Mouse (Mus musculus): ENCODE results near the gene Gm49721. TPM values are rescaled to one million over a fixed set of nuclear protein-coding genes. Genes with fewer than 3 reads are reported as not detected.
"Not testable (repeated sequence)": the region's sequence is repeated elsewhere in the genome, so short reads cannot be mapped to it uniquely, and the experiment has no call there.

The Gm49721 gene
- polyA plus RNA-seq, 1 experiment from 2014 or later, result 0.75 TPM

DNA sequence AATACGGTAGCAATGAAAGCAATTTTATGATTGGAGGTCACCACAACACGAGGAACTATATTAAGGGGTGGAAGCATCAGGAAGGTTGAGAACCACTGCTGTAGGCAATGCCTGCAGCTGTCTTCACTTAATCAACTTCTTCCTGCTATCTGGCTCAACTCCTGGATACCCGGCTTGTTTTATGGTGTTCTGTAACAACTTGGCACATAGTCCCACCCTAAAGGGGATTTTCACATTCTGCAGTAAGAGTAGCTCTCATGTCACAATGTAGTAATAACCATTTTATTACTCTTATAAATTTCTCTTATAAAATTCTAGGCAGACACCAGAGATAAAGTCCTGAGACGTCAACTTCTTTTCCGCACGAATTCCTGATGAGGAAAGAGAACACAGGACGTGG lies 30.7 kb downstream of the Gm49721 start:
- H3K36me3 ChIP-seq (ENCODE audit: insufficient read depth, low read length); H3K27ac ChIP-seq (ENCODE audit: low read length); H3K4me3 ChIP-seq (ENCODE audit: low read length); ATAC-seq (ENCODE audit: low FRiP score, low TSS enrichment); H3K4me2 ChIP-seq (replicated peaks; ENCODE audit: low read depth, low read length); H3K9ac ChIP-seq (replicated peaks; ENCODE audit: low read length); H3K4me1 ChIP-seq (ENCODE audit: insufficient read depth, low read length); H3K9me3 ChIP-seq (ENCODE audit: low read length); H3K27me3 ChIP-seq (ENCODE audit: insufficient read depth, low read length): not testable (repeated sequence)
- WGBS, result no CpG with 5 or more reads among the region's 7 CpGs

DNA sequence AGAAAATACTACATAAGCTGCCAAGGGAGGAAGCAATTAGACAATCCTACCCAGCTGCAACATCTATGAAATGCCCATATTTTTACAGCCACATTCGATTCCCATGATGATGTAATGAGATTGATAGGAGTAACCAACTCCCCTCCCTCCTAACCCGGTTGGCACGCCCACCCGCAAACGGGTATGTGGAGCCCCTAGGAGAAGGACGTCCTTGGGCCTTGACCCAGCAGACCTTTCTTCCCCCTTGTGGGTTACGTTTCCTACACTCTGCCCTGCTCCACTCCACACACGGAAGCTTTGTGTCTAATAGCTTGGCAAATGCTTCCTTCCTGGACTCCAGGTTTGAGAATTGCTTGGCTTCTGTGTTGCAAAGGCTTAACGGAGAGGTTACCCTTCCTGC lies 31.2 kb downstream of the Gm49721 start:
- 45% methylated on average over 4 of the region's 9 CpGs for WGBS
- not testable (repeated sequence) for ATAC-seq (ENCODE audit: low FRiP score, low TSS enrichment); H3K27ac ChIP-seq (ENCODE audit: low read length); H3K4me2 ChIP-seq (replicated peaks; ENCODE audit: low read depth, low read length); H3K36me3 ChIP-seq (ENCODE audit: insufficient read depth, low read length); H3K9me3 ChIP-seq (ENCODE audit: low read length); H3K9ac ChIP-seq (replicated peaks; ENCODE audit: low read length); H3K4me3 ChIP-seq (ENCODE audit: low read length); H3K27me3 ChIP-seq (ENCODE audit: insufficient read depth, low read length); H3K4me1 ChIP-seq (ENCODE audit: insufficient read depth, low read length)

DNA sequence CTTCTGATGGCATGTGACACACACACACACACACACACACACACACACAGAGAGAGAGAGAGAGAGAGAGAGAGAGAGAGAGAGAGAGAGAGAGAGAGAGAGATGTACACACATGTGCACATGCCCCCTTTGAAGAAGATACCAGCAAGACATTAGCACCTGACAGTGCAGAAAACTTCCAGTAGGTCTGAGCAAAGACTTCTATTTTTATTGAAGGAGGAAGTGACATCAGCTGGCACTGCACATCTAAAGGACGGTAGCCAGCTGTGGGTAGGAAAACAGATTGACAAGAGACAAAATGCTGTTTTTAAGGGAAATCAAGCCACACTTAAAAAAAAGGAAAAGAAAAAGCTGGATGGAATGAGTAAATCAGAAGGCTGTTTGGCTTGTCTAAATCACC lies 35.5 kb downstream of the Gm49721 start:
- not testable (repeated sequence) for H3K36me3 ChIP-seq (ENCODE audit: insufficient read depth, low read length); H3K9me3 ChIP-seq (ENCODE audit: low read length); H3K4me2 ChIP-seq (replicated peaks; ENCODE audit: low read depth, low read length); H3K4me1 ChIP-seq (ENCODE audit: insufficient read depth, low read length); H3K27ac ChIP-seq (ENCODE audit: low read length); H3K27me3 ChIP-seq (ENCODE audit: insufficient read depth, low read length); ATAC-seq (ENCODE audit: low FRiP score, low TSS enrichment); H3K9ac ChIP-seq (replicated peaks; ENCODE audit: low read length); H3K4me3 ChIP-seq (ENCODE audit: low read length)
- WGBS, result no CpG with 5 or more reads among the region's 1 CpGs

DNA sequence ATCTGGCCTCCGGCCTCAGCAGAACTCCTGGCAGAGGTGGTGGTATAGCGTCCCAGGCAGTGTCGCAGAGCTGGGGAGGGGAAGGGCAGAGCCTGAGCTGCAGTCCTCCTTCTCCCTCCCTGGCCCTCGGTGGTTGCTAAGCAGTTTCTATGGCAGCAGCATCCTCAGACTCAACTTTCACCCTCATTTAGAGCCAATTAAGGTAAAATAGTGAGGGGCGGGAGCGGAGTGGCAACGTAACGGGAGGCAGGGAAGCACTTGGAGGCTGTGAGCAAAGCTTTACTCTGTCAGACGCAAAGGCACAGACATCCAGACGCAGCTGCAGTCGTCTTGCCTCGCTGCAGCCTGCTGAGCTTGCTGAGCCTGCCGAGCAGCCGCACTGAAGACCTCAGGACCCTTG lies 46.6 kb downstream of the Gm49721 start, which contains the start of gene Gm1604a:
Gm1604a (plus strand) TSS at position 312 of the 400 bp plus-strand sequence.
- H3K9me3 ChIP-seq (ENCODE audit: low read length); H3K36me3 ChIP-seq (ENCODE audit: insufficient read depth, low read length); H3K4me1 ChIP-seq (ENCODE audit: insufficient read depth, low read length); H3K4me3 ChIP-seq (ENCODE audit: low read length); H3K27me3 ChIP-seq (ENCODE audit: insufficient read depth, low read length); H3K4me2 ChIP-seq (replicated peaks; ENCODE audit: low read depth, low read length); H3K27ac ChIP-seq (ENCODE audit: low read length); H3K9ac ChIP-seq (replicated peaks; ENCODE audit: low read length): not testable (repeated sequence)
- WGBS, result 21% methylated on average over 6 of the region's 14 CpGs
- ATAC-seq (ENCODE audit: low FRiP score, low TSS enrichment), result peak; percentile 46; the same call in 1 of the 2 replicates

DNA sequence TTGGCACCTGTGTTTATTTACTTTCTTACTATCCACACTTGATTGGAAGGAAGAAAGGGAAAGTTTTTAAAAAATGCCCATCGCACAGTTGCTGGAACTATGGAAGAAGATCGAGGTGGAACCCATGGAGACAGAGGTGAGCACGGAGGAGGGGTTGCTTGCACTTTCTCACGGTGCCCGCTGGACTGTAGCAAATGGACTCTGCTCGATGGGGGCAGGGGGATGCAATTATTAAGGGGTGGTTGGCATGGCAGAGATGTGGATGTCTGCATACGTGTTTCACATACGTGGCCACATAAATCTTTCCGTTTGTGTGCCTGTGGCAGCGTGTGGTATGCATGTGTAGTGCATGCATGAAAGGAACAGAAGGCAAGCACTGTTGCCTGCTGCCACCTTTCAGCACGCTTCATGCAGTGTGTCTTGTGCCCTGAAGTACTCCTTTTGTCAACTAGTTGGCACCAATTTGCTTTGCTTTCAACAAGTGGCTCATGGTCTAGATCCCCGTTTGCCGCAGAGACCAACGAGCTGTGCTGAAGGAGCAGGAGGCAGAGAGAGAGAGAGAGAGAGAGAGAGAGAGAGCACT lies 47.2 kb downstream of the Gm49721 start:
- H3K4me3 ChIP-seq (ENCODE audit: low read length), result not testable (repeated sequence)
- ATAC-seq (ENCODE audit: low FRiP score, low TSS enrichment), result peak; percentile 70; the same call in 1 of the 2 replicates
- 40% methylated on average over 3 of the region's 14 CpGs for WGBS

DNA sequence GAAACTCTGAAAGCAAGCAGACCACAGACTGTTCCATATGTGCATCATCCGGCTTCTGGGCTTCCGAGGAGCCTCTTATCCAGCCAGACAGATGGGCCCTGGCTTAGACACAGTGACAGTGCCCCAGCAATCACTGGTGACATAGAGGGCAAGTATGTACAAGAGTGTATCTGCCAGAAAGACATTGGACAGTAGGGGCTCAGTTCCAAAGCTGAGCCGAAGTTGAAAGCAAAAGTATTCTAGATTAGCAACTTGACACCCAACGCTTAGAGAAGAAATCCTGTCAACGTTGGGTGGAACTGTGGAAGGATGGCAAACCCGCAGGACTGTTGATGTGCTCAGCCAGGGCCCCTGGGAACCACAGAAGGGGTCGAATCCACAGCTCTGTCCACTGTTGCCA lies 51.5 kb downstream of the Gm49721 start:
- H3K4me1 ChIP-seq (ENCODE audit: insufficient read depth, low read length); H3K27ac ChIP-seq (ENCODE audit: low read length); ATAC-seq (ENCODE audit: low FRiP score, low TSS enrichment); H3K4me3 ChIP-seq (ENCODE audit: low read length); H3K36me3 ChIP-seq (ENCODE audit: insufficient read depth, low read length); H3K9me3 ChIP-seq (ENCODE audit: low read length); H3K4me2 ChIP-seq (replicated peaks; ENCODE audit: low read depth, low read length); H3K9ac ChIP-seq (replicated peaks; ENCODE audit: low read length); H3K27me3 ChIP-seq (ENCODE audit: insufficient read depth, low read length): not testable (repeated sequence)
- 56% methylated on average over 5 of the region's 7 CpGs for WGBS

More for the DNA sequence above, 47.2 kb downstream of the Gm49721 start:
- H3K9ac ChIP-seq (replicated peaks; ENCODE audit: low read length); H3K4me1 ChIP-seq (ENCODE audit: insufficient read depth, low read length); H3K27me3 ChIP-seq (ENCODE audit: insufficient read depth, low read length); H3K27ac ChIP-seq (ENCODE audit: low read length); H3K4me2 ChIP-seq (replicated peaks; ENCODE audit: low read depth, low read length); H3K9me3 ChIP-seq (ENCODE audit: low read length); H3K36me3 ChIP-seq (ENCODE audit: insufficient read depth, low read length): not testable (repeated sequence)

DNA sequence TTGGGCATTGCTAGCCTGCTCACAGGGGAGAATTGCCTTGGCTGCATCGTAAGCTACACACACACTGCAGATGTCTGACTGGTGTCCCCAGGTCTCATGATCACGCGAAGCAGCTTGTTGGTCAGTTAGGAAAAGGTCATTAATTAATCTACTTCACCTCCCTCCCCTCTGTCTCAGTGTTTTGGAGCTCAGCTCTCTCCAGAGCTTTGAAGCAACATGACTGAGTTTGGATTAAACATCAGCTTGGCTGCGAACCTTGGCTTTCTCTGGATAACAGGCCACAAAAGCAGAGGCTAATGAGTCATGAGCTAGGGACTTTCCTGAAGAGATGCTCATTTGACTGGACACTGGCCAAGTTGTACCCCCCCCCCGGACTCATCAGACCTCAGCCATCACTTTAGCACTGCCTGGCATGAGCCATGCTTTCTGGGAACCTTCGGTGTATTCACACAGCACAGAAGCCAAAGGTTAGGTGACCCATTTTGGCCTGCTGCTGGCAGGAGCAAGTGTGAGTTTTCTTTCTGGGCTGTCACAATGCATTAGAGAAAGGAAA lies 52.0 kb downstream of the Gm49721 start:
- not testable (repeated sequence) for H3K4me3 ChIP-seq (ENCODE audit: low read length); H3K27me3 ChIP-seq (ENCODE audit: insufficient read depth, low read length); H3K36me3 ChIP-seq (ENCODE audit: insufficient read depth, low read length); H3K9me3 ChIP-seq (ENCODE audit: low read length); H3K4me2 ChIP-seq (replicated peaks; ENCODE audit: low read depth, low read length); H3K9ac ChIP-seq (replicated peaks; ENCODE audit: low read length); H3K4me1 ChIP-seq (ENCODE audit: insufficient read depth, low read length); H3K27ac ChIP-seq (ENCODE audit: low read length)
- ATAC-seq (ENCODE audit: low FRiP score, low TSS enrichment), result peak; percentile 75
- WGBS, result 80% methylated on average over 3 of the region's 6 CpGs

DNA sequence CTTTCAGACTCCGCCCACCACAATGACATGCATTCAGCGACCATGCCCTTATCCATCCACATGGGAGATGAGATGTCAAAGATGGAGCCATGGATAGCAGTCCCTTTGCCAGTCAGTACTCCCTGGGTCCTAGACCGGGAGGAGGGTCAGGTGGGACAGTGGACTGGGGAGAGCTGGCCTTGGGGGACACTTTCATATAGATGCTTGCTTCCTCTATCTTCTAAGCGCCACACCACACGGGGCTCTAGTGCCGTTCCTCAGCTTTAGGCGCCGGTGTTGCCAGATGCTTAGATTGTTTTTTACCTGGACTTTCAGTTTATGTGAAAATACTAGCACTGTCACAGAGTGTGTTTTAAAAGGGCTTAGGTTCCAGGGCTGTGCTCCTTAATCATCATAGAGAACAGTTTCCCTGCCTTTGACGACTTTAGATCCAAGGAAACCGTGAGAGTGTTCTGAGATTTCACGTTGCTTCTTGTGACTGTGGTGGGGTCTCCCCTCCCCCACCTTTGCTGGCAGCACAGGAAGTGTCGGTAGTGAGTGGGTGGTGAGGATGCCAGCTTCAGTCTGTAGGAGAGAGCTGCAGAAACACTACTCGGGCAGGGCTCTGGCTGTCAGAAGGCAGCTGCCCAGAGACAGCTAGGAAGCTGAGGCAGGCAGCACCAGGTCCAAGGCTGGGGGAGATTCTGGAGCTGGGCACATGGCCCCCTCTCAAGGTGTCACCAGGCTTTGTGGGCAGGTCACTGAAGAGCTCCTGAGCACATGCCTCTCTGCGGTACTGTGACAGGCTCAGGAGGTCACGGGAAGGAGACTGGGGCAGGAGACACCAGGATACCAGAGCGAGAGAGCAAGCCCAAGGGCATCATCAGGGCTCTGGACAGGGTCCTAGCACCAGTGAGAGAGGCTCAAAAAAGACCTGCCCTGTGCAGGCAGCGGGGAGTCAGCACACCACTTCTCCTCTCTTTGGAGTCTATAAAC lies 54.8 kb downstream of the Gm49721 start:
- H3K27me3 ChIP-seq (ENCODE audit: insufficient read depth, low read length); H3K4me3 ChIP-seq (ENCODE audit: low read length); H3K9me3 ChIP-seq (ENCODE audit: low read length); H3K4me2 ChIP-seq (replicated peaks; ENCODE audit: low read depth, low read length); H3K27ac ChIP-seq (ENCODE audit: low read length); H3K4me1 ChIP-seq (ENCODE audit: insufficient read depth, low read length); H3K36me3 ChIP-seq (ENCODE audit: insufficient read depth, low read length); H3K9ac ChIP-seq (replicated peaks; ENCODE audit: low read length): not testable (repeated sequence)
- ATAC-seq (ENCODE audit: low FRiP score, low TSS enrichment), result peak; percentile 20; the same call in 1 of the 2 replicates
- 60% methylated on average over 2 of the region's 17 CpGs for WGBS

DNA sequence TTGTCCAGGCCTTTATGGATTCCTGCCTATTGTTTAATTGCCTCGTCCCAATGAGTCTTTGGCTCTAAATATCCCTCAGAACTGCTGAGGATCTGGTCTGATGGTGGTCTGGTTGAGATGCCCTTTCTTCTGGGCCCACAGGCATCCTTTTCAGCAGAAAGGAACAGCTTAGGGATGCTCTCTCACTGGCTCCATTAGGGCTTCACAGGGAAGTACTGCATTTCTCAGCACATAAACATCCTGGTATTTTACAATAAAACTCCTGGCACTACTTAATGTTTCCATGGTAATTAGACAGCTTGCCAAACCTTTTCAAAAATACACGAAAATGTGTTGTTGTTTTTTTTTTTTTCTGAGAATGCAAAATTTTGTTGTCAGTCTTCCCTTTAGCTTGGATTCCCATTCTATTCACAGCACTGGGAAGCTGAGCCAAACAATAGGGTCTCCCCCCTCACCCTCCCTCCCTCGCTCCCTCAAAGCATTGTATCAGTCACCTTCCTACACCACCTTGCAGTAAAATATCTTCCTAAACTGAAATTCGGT lies 90.4 kb downstream of the Gm49721 start:
- H3K9me3 ChIP-seq (ENCODE audit: low read length); H3K27ac ChIP-seq (ENCODE audit: low read length); H3K4me2 ChIP-seq (replicated peaks; ENCODE audit: low read depth, low read length); ATAC-seq (ENCODE audit: low FRiP score, low TSS enrichment); H3K4me3 ChIP-seq (ENCODE audit: low read length); H3K9ac ChIP-seq (replicated peaks; ENCODE audit: low read length); H3K36me3 ChIP-seq (ENCODE audit: insufficient read depth, low read length); H3K4me1 ChIP-seq (ENCODE audit: insufficient read depth, low read length); H3K27me3 ChIP-seq (ENCODE audit: insufficient read depth, low read length): not testable (repeated sequence)
- 80% methylated on average over 2 of the region's 4 CpGs for WGBS
